Mouse (Mus musculus) cerebellum, adult 2 months (tissue): ENCODE measurements around the gene Sstr3. TPM values are rescaled to one million over a fixed set of nuclear protein-coding genes. Genes with fewer than 3 reads are reported as not detected.

ENCODE experiments used
- DNase-seq, 2 experiments: peaks; one replicate each; pipeline ENCODE4 v3.0.0; 2021
- H3K27ac ChIP-seq: fragments of 200-500 bp; 2 replicates; pipeline ENCODE4 v1.5.1; 2012; ENCODE audit warnings: low read length, control low read depth, inconsistent platforms; ENCODE audit not compliant: insufficient read depth
- H3K27me3 ChIP-seq: fragments of 200-500 bp; 2 replicates; pipeline ENCODE4 v1.6.1; 2012; ENCODE audit warnings: inconsistent platforms, mild to moderate bottlenecking, low read length, moderate library complexity; ENCODE audit not compliant: control insufficient read depth, insufficient read depth
- H3K4me1 ChIP-seq: fragments of 200-500 bp; 2 replicates; pipeline ENCODE4 v1.6.1; 2011; ENCODE audit warnings: low read length; ENCODE audit not compliant: control insufficient read depth, insufficient read depth
- H3K4me3 ChIP-seq: fragments of 200-500 bp; replicated peaks from 2 replicates; pipeline ENCODE3; 2011; ENCODE audit warnings: mild to moderate bottlenecking, low read depth, low read length, control low read depth; ENCODE audit not compliant: insufficient read depth
- CTCF ChIP-seq: fragments of 200-500 bp; IDR thresholded peaks from 2 replicates; pipeline ENCODE4 v1.5.1; 2011; ENCODE audit warnings: low read depth, mild to moderate bottlenecking, control low read depth, low read length, moderate library complexity, borderline replicate concordance; ENCODE audit not compliant: insufficient read depth
- POLR2A ChIP-seq: fragments of 200-500 bp; IDR thresholded peaks from 2 replicates; pipeline ENCODE4 v1.6.1; 2011; ENCODE audit warnings: low read length, control low read depth, borderline replicate concordance; ENCODE audit not compliant: insufficient read depth
- WGBS: fragments of 180-500 bp; shearing (Covaris S2); methylation state at CpG from one replicate; pipeline ENCODE4 v1.1.7; 2018; 5-methylcytosine and 5-hydroxymethylcytosine counted together
- polyA plus RNA-seq: library from polyadenylated mRNA; depleted of rRNA; stranded (reverse); fragments of >200 nt; gene quantifications from 2 replicates; pipeline ENCODE4 v1.2.3, GENCODE M21; 2012

Gene Sstr3
- polyA plus RNA-seq, 1 experiment: 9.8 TPM

DNA sequence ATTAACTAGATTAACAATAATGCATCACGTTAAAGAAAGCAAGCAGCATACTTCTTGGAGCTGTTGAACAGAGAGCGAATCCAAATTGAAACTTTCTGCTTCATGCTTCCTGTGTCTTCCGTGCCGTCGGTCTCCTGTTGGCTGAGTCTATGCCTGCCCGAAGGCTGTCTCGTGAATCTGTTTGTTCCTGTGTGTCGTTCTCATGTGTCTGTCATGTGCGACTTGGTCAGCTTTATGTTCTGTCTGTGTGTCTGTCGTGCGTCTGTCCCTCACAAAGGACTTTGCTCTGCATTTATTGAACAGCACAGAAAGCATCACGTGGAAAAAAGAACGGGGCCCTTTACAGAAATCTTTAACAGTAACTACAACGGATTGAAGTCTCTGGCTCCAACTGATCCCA is 31.5 kb downstream of the Sstr3 start:
- TF ChIP-seq CTCF (no peak), POLR2A (no peak)
- H3K4me1 ChIP-seq: peaks cover 9% of the 10 kb centered on the region; the same call in 1 of the 2 replicates
- no peak overlapping the region for H3K27ac ChIP-seq
- no peak overlapping the region for H3K4me3 ChIP-seq
- WGBS: 92% methylated on average over 14 of the region's 14 CpGs
- H3K27me3 ChIP-seq: no peaks in the 10 kb centered on the region
- no peak for DNase-seq

GRCm38 (mm10) chr15:78511951-78512350 is 32.5 kb downstream of the Sstr3 start:
- Histone ChIP-seq H3K27ac (no peak overlapping the region), H3K4me3 (no peak overlapping the region), H3K4me1 (peaks cover 9% of the 10 kb centered on the region; the same call in 1 of the 2 replicates), H3K27me3 (no peaks in the 10 kb centered on the region)
- TF ChIP-seq POLR2A: no peak
- TF ChIP-seq CTCF: no peak
- 87% methylated on average over 7 of the region's 7 CpGs for WGBS
- DNase-seq: no peak

DNA sequence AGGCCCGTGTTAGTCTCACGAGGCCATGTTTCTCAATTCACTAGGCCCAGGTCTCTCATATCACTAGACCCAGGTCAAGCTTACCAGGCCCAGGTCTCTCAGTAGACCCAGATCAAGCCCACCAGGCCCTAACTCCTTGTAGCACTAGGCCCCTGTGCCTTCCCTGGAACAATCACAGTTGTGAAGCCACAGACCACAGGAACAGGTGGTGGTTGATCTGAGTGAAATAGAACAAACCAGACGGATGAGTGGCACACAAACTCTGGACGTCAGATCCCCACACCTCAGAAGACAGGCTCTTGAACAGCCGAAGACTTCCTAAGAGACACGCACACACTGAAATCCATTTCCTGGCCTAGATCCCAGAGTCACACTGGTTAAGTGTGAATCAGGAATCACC is 33.7 kb downstream of the Sstr3 start:
- H3K4me3 ChIP-seq: no peak overlapping the region
- no peak for DNase-seq
- H3K4me1 ChIP-seq: peaks cover 9% of the 10 kb centered on the region; the same call in 1 of the 2 replicates
- no peaks in the 10 kb centered on the region for H3K27me3 ChIP-seq
- no peak for TF ChIP-seq CTCF
- no peak for TF ChIP-seq POLR2A
- 89% methylated on average over 6 of the region's 6 CpGs for WGBS
- no peak overlapping the region for H3K27ac ChIP-seq

- 36% methylated on average over 8 of the region's 8 CpGs for WGBS
Measured at GRCm38 (mm10) chr15:78510121-78510576, 34.3 kb downstream of the Sstr3 start.

DNA sequence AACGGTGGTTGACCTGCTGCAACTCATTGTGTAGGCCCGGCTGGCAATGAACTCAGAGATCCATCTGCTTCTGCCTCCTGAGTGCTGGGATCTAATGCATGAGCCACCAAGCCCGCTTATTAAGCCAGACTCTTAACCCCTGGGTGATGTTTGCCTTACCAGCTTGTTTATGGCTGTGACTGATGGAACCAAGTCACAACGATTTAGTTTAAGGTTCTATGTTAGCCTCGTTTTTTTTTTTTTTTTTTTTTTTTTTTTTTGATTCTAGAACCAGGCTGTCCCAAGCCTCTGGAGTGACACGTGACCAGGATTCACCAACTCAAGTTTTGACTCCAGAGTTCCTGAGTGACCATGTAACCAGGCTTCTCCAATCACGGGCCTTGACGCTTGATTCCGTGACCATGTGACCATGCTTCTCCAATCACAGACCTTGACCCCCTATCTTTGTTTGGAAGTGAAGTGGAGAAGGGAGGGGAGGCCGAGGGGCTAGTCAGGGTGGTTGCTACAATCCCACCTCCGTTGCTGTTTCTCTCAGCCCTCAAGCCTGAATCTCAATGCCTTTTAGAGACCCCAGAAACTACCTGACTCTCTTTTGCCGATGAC is 35.1 kb downstream of the Sstr3 start:
- no peak for TF ChIP-seq CTCF
- TF ChIP-seq POLR2A: no peak
- H3K4me1 ChIP-seq: peaks cover 7% of the 10 kb centered on the region; the same call in 1 of the 2 replicates
- no peak overlapping the region for H3K27ac ChIP-seq
- DNase-seq: no peak
- H3K4me3 ChIP-seq: no peak overlapping the region
- no peaks in the 10 kb centered on the region for H3K27me3 ChIP-seq
- WGBS: 63% methylated on average over 12 of the region's 12 CpGs

More at GRCm38 (mm10) chr15:78510121-78510576, 34.3 kb downstream of the Sstr3 start:
- TF ChIP-seq CTCF: no peak
- TF ChIP-seq POLR2A: no peak
- no peaks in the 10 kb centered on the region for H3K27me3 ChIP-seq
- H3K4me3 ChIP-seq: no peak overlapping the region
- H3K27ac ChIP-seq: no peak overlapping the region
- H3K4me1 ChIP-seq: peaks cover 9% of the 10 kb centered on the region; the same call in 1 of the 2 replicates
- no peak for DNase-seq

DNA sequence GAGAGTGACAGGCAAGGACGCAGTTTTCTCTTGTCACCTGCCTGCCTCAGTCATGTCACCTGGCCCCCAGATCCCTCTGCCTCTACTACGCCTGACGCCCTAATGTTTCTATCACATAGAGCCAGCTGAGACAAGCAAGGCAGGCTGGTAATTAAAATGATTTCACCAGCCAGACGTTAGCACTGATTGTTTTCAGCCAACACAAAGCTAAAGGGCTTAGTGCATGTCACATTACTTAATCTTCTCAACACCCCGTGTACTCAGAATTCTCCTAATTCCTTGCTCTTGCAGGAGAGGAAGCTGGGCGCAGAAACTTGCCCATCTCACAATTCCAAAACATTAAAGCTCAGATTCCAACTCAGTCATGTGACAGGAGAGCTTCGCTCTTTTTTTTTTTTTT is 36.0 kb downstream of the Sstr3 start:
- no peak for DNase-seq
- Histone ChIP-seq H3K27ac (no peak overlapping the region), H3K4me1 (peaks cover 7% of the 10 kb centered on the region; the same call in 1 of the 2 replicates), H3K4me3 (no peak overlapping the region), H3K27me3 (no peaks in the 10 kb centered on the region)
- 84% methylated on average over 7 of the region's 7 CpGs for WGBS
- TF ChIP-seq CTCF: no peak

DNA sequence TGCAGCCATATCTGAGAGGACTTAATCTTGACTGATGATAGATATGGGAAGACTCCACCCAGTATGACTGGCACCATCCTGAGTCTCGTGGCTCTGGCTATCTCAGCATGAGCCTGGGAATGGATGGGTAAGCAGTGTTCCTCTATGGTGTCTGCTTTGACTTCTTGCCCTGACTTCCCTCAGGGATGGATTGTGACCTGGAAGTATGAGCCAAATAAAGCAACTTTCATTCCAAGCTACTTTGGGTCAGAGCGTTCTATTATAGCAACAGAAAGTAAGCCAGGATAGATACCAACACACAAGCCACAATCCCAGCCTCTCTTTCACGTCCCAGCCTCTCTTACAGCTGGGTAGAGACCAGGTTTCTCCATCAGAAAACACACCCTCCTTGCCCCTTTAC is 38.9 kb downstream of the Sstr3 start:
- no peak overlapping the region for H3K4me3 ChIP-seq
- H3K27me3 ChIP-seq: no peaks in the 10 kb centered on the region
- WGBS: 76% methylated on average over 3 of the region's 3 CpGs
- no peak for TF ChIP-seq CTCF
- no peak for TF ChIP-seq POLR2A
- H3K4me1 ChIP-seq: peaks cover 4% of the 10 kb centered on the region; the same call in 1 of the 2 replicates
- no peak overlapping the region for H3K27ac ChIP-seq
- no peak for DNase-seq

DNA sequence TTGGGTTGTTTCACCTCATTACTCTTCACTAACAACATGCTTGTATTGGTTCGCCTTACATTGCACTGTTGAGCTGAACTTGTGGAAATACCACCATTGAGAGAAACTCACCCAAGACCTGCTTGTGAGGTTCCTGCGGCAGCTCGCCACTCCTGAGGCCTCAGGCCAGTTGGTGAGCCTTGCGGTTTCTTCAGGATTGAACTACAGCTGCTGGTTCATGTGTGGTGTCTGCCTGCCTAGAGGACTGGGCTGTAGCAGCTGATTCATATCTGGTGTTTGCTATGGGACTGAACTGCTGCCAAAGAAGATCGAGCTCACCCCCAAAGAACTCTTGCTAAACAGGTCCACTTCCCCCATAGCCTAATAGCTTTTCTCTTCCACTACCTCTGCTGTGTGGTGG is 39.7 kb downstream of the Sstr3 start:
- Histone ChIP-seq H3K4me3 (no peak overlapping the region), H3K27me3 (no peaks in the 10 kb centered on the region), H3K27ac (no peak overlapping the region), H3K4me1 (no peaks in the 10 kb centered on the region)
- WGBS: 92% methylated on average over 5 of the region's 5 CpGs
- DNase-seq: no peak
- TF ChIP-seq CTCF: no peak
- no peak for TF ChIP-seq POLR2A
